Mouse (Mus musculus): ENCODE results near the gene Serac1. TPM values are rescaled to one million over a fixed set of nuclear protein-coding genes. Genes with fewer than 3 reads are reported as not detected.

Gene Serac1
- total RNA-seq, 1 experiment from 2014 or later = 6.4 TPM

- no peak for ATAC-seq (ENCODE audit: extremely low read depth, insufficient number of reproducible peaks, low FRiP score, poor library complexity, severe bottlenecking)
Observed at GRCm38 (mm10) chr17:6009606-6010005, 69.9 kb downstream of the Serac1 start.

GRCm38 (mm10) chr17:6008590-6008989, 71.0 kb downstream of the Serac1 start:
- peak; percentile 16; the same call in 1 of the 2 replicates for ATAC-seq (ENCODE audit: extremely low read depth, insufficient number of reproducible peaks, low FRiP score, poor library complexity, severe bottlenecking)

- ATAC-seq (ENCODE audit: extremely low read depth, insufficient number of reproducible peaks, low FRiP score, poor library complexity, severe bottlenecking) = peak; percentile 58
Observed at GRCm38 (mm10) chr17:6007902-6008301, 71.6 kb downstream of the Serac1 start.

GRCm38 (mm10) chr17:6007101-6007780, 72.3 kb downstream of the Serac1 start:
- ATAC-seq (ENCODE audit: extremely low read depth, insufficient number of reproducible peaks, low FRiP score, poor library complexity, severe bottlenecking) = no peak

GRCm38 (mm10) chr17:6005638-6006471, 73.7 kb downstream of the Serac1 start:
- ATAC-seq (ENCODE audit: extremely low read depth, insufficient number of reproducible peaks, low FRiP score, poor library complexity, severe bottlenecking) = peak; percentile 36

- ATAC-seq (ENCODE audit: extremely low read depth, insufficient number of reproducible peaks, low FRiP score, poor library complexity, severe bottlenecking) = peak; percentile 14
Observed at GRCm38 (mm10) chr17:6005246-6005637, 74.3 kb downstream of the Serac1 start.

GRCm38 (mm10) chr17:6003661-6004060, 75.9 kb downstream of the Serac1 start:
- ATAC-seq (ENCODE audit: extremely low read depth, insufficient number of reproducible peaks, low FRiP score, poor library complexity, severe bottlenecking) = no peak

- no peak for ATAC-seq (ENCODE audit: extremely low read depth, insufficient number of reproducible peaks, low FRiP score, poor library complexity, severe bottlenecking)
Observed at GRCm38 (mm10) chr17:6002563-6002962, 77.0 kb downstream of the Serac1 start.

GRCm38 (mm10) chr17:6001836-6002235, 77.7 kb downstream of the Serac1 start:
- ATAC-seq (ENCODE audit: extremely low read depth, insufficient number of reproducible peaks, low FRiP score, poor library complexity, severe bottlenecking) = no peak

GRCm38 (mm10) chr17:6001389-6001788, 78.2 kb downstream of the Serac1 start:
- peak; percentile 35; the same call in 1 of the 2 replicates for ATAC-seq (ENCODE audit: extremely low read depth, insufficient number of reproducible peaks, low FRiP score, poor library complexity, severe bottlenecking)

- no peak for ATAC-seq (ENCODE audit: extremely low read depth, insufficient number of reproducible peaks, low FRiP score, poor library complexity, severe bottlenecking)
Observed at GRCm38 (mm10) chr17:6000864-6001319, 78.6 kb downstream of the Serac1 start.

- ATAC-seq (ENCODE audit: extremely low read depth, insufficient number of reproducible peaks, low FRiP score, poor library complexity, severe bottlenecking) = no peak
Observed at GRCm38 (mm10) chr17:5999039-5999543, 80.5 kb downstream of the Serac1 start.

- no peak for ATAC-seq (ENCODE audit: extremely low read depth, insufficient number of reproducible peaks, low FRiP score, poor library complexity, severe bottlenecking)
Observed at GRCm38 (mm10) chr17:5998235-5998500, 81.4 kb downstream of the Serac1 start.

- ATAC-seq (ENCODE audit: extremely low read depth, insufficient number of reproducible peaks, low FRiP score, poor library complexity, severe bottlenecking) = no peak
Observed at GRCm38 (mm10) chr17:5997380-5998234, 81.9 kb downstream of the Serac1 start.

- ATAC-seq (ENCODE audit: extremely low read depth, insufficient number of reproducible peaks, low FRiP score, poor library complexity, severe bottlenecking) = no peak
Observed at GRCm38 (mm10) chr17:5996589-5996988, 83.0 kb downstream of the Serac1 start.

- no peak for ATAC-seq (ENCODE audit: extremely low read depth, insufficient number of reproducible peaks, low FRiP score, poor library complexity, severe bottlenecking)
Observed at GRCm38 (mm10) chr17:5994606-5995005, 84.9 kb downstream of the Serac1 start.

GRCm38 (mm10) chr17:5993581-5994260, 85.8 kb downstream of the Serac1 start:
- no peak for ATAC-seq (ENCODE audit: extremely low read depth, insufficient number of reproducible peaks, low FRiP score, poor library complexity, severe bottlenecking)

GRCm38 (mm10) chr17:5992866-5993580, 86.5 kb downstream of the Serac1 start:
- no peak for ATAC-seq (ENCODE audit: extremely low read depth, insufficient number of reproducible peaks, low FRiP score, poor library complexity, severe bottlenecking)
